Mouse (Mus musculus): ENCODE measurements around the gene Bmp7. TPM values are rescaled to one million over a fixed set of nuclear protein-coding genes. Genes with fewer than 3 reads are reported as not detected.

Gene Bmp7
- polyA plus RNA-seq, 1 experiment from 2014 or later = 1.6 TPM

- 51% methylated on average over 6 of the region's 6 CpGs for WGBS (ENCODE audit: insufficient replicate concordance)
- no peak overlapping the region for H3K9ac ChIP-seq
Observed at GRCm38 (mm10) chr2:172848193-172848592, 91.9 kb downstream of the Bmp7 start.

GRCm38 (mm10) chr2:172846311-172846575 is 93.9 kb downstream of the Bmp7 start:
- Histone ChIP-seq H3K27me3 (no peaks in the 10 kb centered on the region), H3K9me3 (replicated peaks) (no peaks in the 10 kb centered on the region), H3K4me3 (replicated peaks) (no peak overlapping the region), H3K4me2 (no peak overlapping the region), H3K27ac (replicated peaks) (no peak overlapping the region), H3K4me1 (replicated peaks) (no peaks in the 10 kb centered on the region), H3K36me3 (replicated peaks) (no peaks in the 10 kb centered on the region), H3K9ac (no peak overlapping the region)
- WGBS (ENCODE audit: insufficient replicate concordance) = 68% methylated on average over 4 of the region's 4 CpGs
- ATAC-seq (ENCODE audit: insufficient read depth) = no peak

More at GRCm38 (mm10) chr2:172848193-172848592, 91.9 kb downstream of the Bmp7 start:
- no peak overlapping the region for H3K4me3 ChIP-seq (replicated peaks)
- no peak overlapping the region for H3K4me2 ChIP-seq
- H3K27me3 ChIP-seq = no peaks in the 10 kb centered on the region
- H3K4me1 ChIP-seq (replicated peaks) = no peaks in the 10 kb centered on the region
- ATAC-seq (ENCODE audit: insufficient read depth) = no peak
- no peaks in the 10 kb centered on the region for H3K9me3 ChIP-seq (replicated peaks)
- H3K36me3 ChIP-seq (replicated peaks) = no peaks in the 10 kb centered on the region
- H3K27ac ChIP-seq (replicated peaks) = no peak overlapping the region

GRCm38 (mm10) chr2:172845536-172846310 is 94.4 kb downstream of the Bmp7 start:
- no peak for ATAC-seq (ENCODE audit: insufficient read depth)
- 56% methylated on average over 31 of the region's 31 CpGs for WGBS (ENCODE audit: insufficient replicate concordance)
- Histone ChIP-seq H3K4me3 (replicated peaks) (no peak overlapping the region), H3K4me1 (replicated peaks) (no peaks in the 10 kb centered on the region), H3K27me3 (no peaks in the 10 kb centered on the region), H3K36me3 (replicated peaks) (no peaks in the 10 kb centered on the region), H3K27ac (replicated peaks) (no peak overlapping the region), H3K9me3 (replicated peaks) (no peaks in the 10 kb centered on the region), H3K9ac (no peak overlapping the region), H3K4me2 (no peak overlapping the region)

GRCm38 (mm10) chr2:172843903-172844302 is 96.2 kb downstream of the Bmp7 start:
- Histone ChIP-seq H3K4me3 (replicated peaks) (no peak overlapping the region), H3K36me3 (replicated peaks) (no peaks in the 10 kb centered on the region), H3K27me3 (no peaks in the 10 kb centered on the region), H3K27ac (replicated peaks) (no peak overlapping the region), H3K4me1 (replicated peaks) (no peaks in the 10 kb centered on the region), H3K9ac (no peak overlapping the region), H3K9me3 (replicated peaks) (no peaks in the 10 kb centered on the region), H3K4me2 (no peak overlapping the region)
- 66% methylated on average over 9 of the region's 9 CpGs for WGBS (ENCODE audit: insufficient replicate concordance)
- ATAC-seq (ENCODE audit: insufficient read depth) = no peak

GRCm38 (mm10) chr2:172842306-172842705 is 97.8 kb downstream of the Bmp7 start:
- Histone ChIP-seq H3K4me1 (replicated peaks) (no peaks in the 10 kb centered on the region), H3K4me2 (no peak overlapping the region), H3K4me3 (replicated peaks) (no peak overlapping the region), H3K36me3 (replicated peaks) (no peaks in the 10 kb centered on the region), H3K9ac (no peak overlapping the region), H3K9me3 (replicated peaks) (no peaks in the 10 kb centered on the region), H3K27ac (replicated peaks) (no peak overlapping the region), H3K27me3 (no peaks in the 10 kb centered on the region)
- no peak for ATAC-seq (ENCODE audit: insufficient read depth)
- WGBS (ENCODE audit: insufficient replicate concordance) = 57% methylated on average over 4 of the region's 4 CpGs

- H3K27me3 ChIP-seq = no peaks in the 10 kb centered on the region
- 47% methylated on average over 11 of the region's 11 CpGs for WGBS (ENCODE audit: insufficient replicate concordance)
- no peak overlapping the region for H3K27ac ChIP-seq (replicated peaks)
- no peak overlapping the region for H3K4me2 ChIP-seq
- H3K4me3 ChIP-seq (replicated peaks) = no peak overlapping the region
- no peak overlapping the region for H3K9ac ChIP-seq
- no peak for ATAC-seq (ENCODE audit: insufficient read depth)
- no peaks in the 10 kb centered on the region for H3K36me3 ChIP-seq (replicated peaks)
- H3K4me1 ChIP-seq (replicated peaks) = no peaks in the 10 kb centered on the region
- no peaks in the 10 kb centered on the region for H3K9me3 ChIP-seq (replicated peaks)
Observed at GRCm38 (mm10) chr2:172840905-172841750, 99.0 kb downstream of the Bmp7 start.

- no peak for ATAC-seq (ENCODE audit: insufficient read depth)
- 40% methylated on average over 10 of the region's 10 CpGs for WGBS (ENCODE audit: insufficient replicate concordance)
- H3K4me3 ChIP-seq (replicated peaks) = no peak overlapping the region
- H3K4me2 ChIP-seq = no peak overlapping the region
- no peaks in the 10 kb centered on the region for H3K36me3 ChIP-seq (replicated peaks)
- no peak overlapping the region for H3K9ac ChIP-seq
- H3K4me1 ChIP-seq (replicated peaks) = no peaks in the 10 kb centered on the region
- no peak overlapping the region for H3K27ac ChIP-seq (replicated peaks)
- H3K9me3 ChIP-seq (replicated peaks) = no peaks in the 10 kb centered on the region
- no peaks in the 10 kb centered on the region for H3K27me3 ChIP-seq
Observed at GRCm38 (mm10) chr2:172839317-172839980, 100.7 kb downstream of the Bmp7 start.

- Histone ChIP-seq H3K36me3 (replicated peaks) (no peaks in the 10 kb centered on the region), H3K4me1 (replicated peaks) (no peaks in the 10 kb centered on the region), H3K4me2 (no peak overlapping the region), H3K4me3 (replicated peaks) (no peak overlapping the region), H3K27ac (replicated peaks) (no peak overlapping the region), H3K9me3 (replicated peaks) (no peaks in the 10 kb centered on the region), H3K27me3 (no peaks in the 10 kb centered on the region), H3K9ac (no peak overlapping the region)
- ATAC-seq (ENCODE audit: insufficient read depth) = no peak
- WGBS (ENCODE audit: insufficient replicate concordance) = 63% methylated on average over 6 of the region's 6 CpGs
Observed at GRCm38 (mm10) chr2:172836516-172836915, 103.6 kb downstream of the Bmp7 start.

GRCm38 (mm10) chr2:172833196-172833595 is 106.9 kb downstream of the Bmp7 start:
- WGBS (ENCODE audit: insufficient replicate concordance) = 44% methylated on average over 2 of the region's 2 CpGs
- no peak overlapping the region for H3K4me2 ChIP-seq
- no peaks in the 10 kb centered on the region for H3K27me3 ChIP-seq
- no peak overlapping the region for H3K4me3 ChIP-seq (replicated peaks)
- H3K4me1 ChIP-seq (replicated peaks) = no peaks in the 10 kb centered on the region
- ATAC-seq (ENCODE audit: insufficient read depth) = no peak
- no peak overlapping the region for H3K27ac ChIP-seq (replicated peaks)
- H3K36me3 ChIP-seq (replicated peaks) = no peaks in the 10 kb centered on the region
- H3K9ac ChIP-seq = no peak overlapping the region
- no peaks in the 10 kb centered on the region for H3K9me3 ChIP-seq (replicated peaks)

GRCm38 (mm10) chr2:172831762-172832161 is 108.4 kb downstream of the Bmp7 start:
- no peaks in the 10 kb centered on the region for H3K27me3 ChIP-seq

GRCm38 (mm10) chr2:172831133-172831532 is 109.0 kb downstream of the Bmp7 start:
- no peaks in the 10 kb centered on the region for H3K4me1 ChIP-seq (replicated peaks)
- H3K36me3 ChIP-seq (replicated peaks) = no peaks in the 10 kb centered on the region
- H3K9ac ChIP-seq = no peak overlapping the region
- H3K9me3 ChIP-seq (replicated peaks) = no peaks in the 10 kb centered on the region
- H3K27me3 ChIP-seq = peaks cover 4% of the 10 kb centered on the region
- WGBS (ENCODE audit: insufficient replicate concordance) = 9% methylated on average over 3 of the region's 3 CpGs
- no peak overlapping the region for H3K4me3 ChIP-seq (replicated peaks)
- no peak overlapping the region for H3K4me2 ChIP-seq
- no peak overlapping the region for H3K27ac ChIP-seq (replicated peaks)
- ATAC-seq (ENCODE audit: insufficient read depth) = no peak

More at GRCm38 (mm10) chr2:172831762-172832161, 108.4 kb downstream of the Bmp7 start:
- Histone ChIP-seq H3K4me2 (no peak overlapping the region), H3K9ac (no peak overlapping the region), H3K36me3 (replicated peaks) (no peaks in the 10 kb centered on the region), H3K9me3 (replicated peaks) (no peaks in the 10 kb centered on the region), H3K4me3 (replicated peaks) (no peak overlapping the region), H3K27ac (replicated peaks) (no peak overlapping the region), H3K4me1 (replicated peaks) (no peaks in the 10 kb centered on the region)
- 14% methylated on average over 5 of the region's 5 CpGs for WGBS (ENCODE audit: insufficient replicate concordance)
- ATAC-seq (ENCODE audit: insufficient read depth) = no peak

Data from liver, embryonic 15.5 days (tissue).